Mouse (Mus musculus) CH12.LX (cell line): ENCODE measurements around the gene Crocc.

Source experiments
- BHLHE40 ChIP-seq: IDR thresholded peaks from 2 replicates; pipeline ENCODE4 v1.6.1; 2011; ENCODE audit warnings: mild to moderate bottlenecking, low read depth, low read length, improper control_type of control experiment
- CHD2 ChIP-seq: IDR thresholded peaks from 2 replicates; pipeline ENCODE4 v1.6.1; 2011; ENCODE audit warnings: low read length, improper control_type of control experiment
- CTCF ChIP-seq, 2 experiments: IDR thresholded peaks in 1 of 2; conservative IDR thresholded peaks in 1 of 2; 2 replicates each; pipeline ENCODE4 v1.5.1; 2011 to 2012; ENCODE audit warnings: low read depth in 2 of 2, low read length in 2 of 2, improper control_type of control experiment in 1 of 2, inconsistent platforms in 1 of 2, mild to moderate bottlenecking in 1 of 2, moderate library complexity in 1 of 2
- MAX ChIP-seq: IDR thresholded peaks from 2 replicates; pipeline ENCODE4 v1.6.1; 2011; ENCODE audit warnings: low read length, improper control_type of control experiment
- NELFE ChIP-seq: IDR thresholded peaks from 2 replicates; pipeline ENCODE4 v1.6.1; 2011; ENCODE audit warnings: low read depth, low read length, improper control_type of control experiment
- POLR2A ChIP-seq: IDR thresholded peaks from 2 replicates; pipeline ENCODE4 v1.6.1; 2011; ENCODE audit warnings: low read depth, mild to moderate bottlenecking, improper control_type of control experiment, low read length
- POLR2AphosphoS2 ChIP-seq: IDR thresholded peaks from 2 replicates; pipeline ENCODE4 v1.6.1; 2011; ENCODE audit warnings: low read depth, low read length, improper control_type of control experiment
- TCF12 ChIP-seq: IDR thresholded peaks from 2 replicates; pipeline ENCODE4 v1.6.1; 2014; ENCODE audit warnings: low read depth, mild to moderate bottlenecking, inconsistent platforms, low read length, improper control_type of control experiment
- ZC3H11A ChIP-seq: IDR thresholded peaks from 2 replicates; pipeline ENCODE4 v1.6.1; 2012; ENCODE audit warnings: low read depth, mild to moderate bottlenecking, inconsistent platforms, low read length, improper control_type of control experiment
- ZKSCAN1 ChIP-seq: IDR thresholded peaks from 2 replicates; pipeline ENCODE4 v1.6.1; 2012; ENCODE audit warnings: low read depth, inconsistent platforms, low read length, improper control_type of control experiment, borderline replicate concordance
- ZMIZ1 ChIP-seq: IDR thresholded peaks from 2 replicates; pipeline ENCODE4 v1.6.1; 2012; ENCODE audit warnings: low read depth, mild to moderate bottlenecking, inconsistent platforms, low read length, improper control_type of control experiment
- ZNF384 ChIP-seq: IDR thresholded peaks from 2 replicates; pipeline ENCODE4 v1.6.1; 2012; ENCODE audit warnings: low read depth, low read length, improper control_type of control experiment, inconsistent platforms

GRCm38 (mm10) chr4:141074109-141074508 lies 13.8 kb upstream of the Crocc start:
- TF ChIP-seq POLR2AphosphoS2, result no peak
- no peak for TF ChIP-seq NELFE
- TF ChIP-seq POLR2A, result no peak
- no peak for TF ChIP-seq CTCF (conservative IDR thresholded peaks at IDR 0.05 in 1 of 2, IDR thresholded peaks at IDR 0.05 in 1 of 2; ENCODE audit: low read depth in 2 of 2, low read length in 2 of 2)
- no peak for TF ChIP-seq CHD2
- no peak for TF ChIP-seq TCF12
- no peak for TF ChIP-seq ZNF384
- TF ChIP-seq MAX, result no peak
- no peak for TF ChIP-seq ZMIZ1
- TF ChIP-seq BHLHE40, result no peak
- TF ChIP-seq ZKSCAN1, result no peak
- TF ChIP-seq ZC3H11A, result no peak
